Mouse (Mus musculus) liver, adult 2 months (tissue): Measurements from ENCODE around the gene Tubgcp5.

Experiments used
- CTCF ChIP-seq: fragments of 200-500 bp; IDR thresholded peaks from 2 replicates; pipeline ENCODE4 v1.5.1; 2011; ENCODE audit warnings: low read depth, low read length, control low read depth
- POLR2A ChIP-seq: fragments of 200-500 bp; IDR thresholded peaks from 2 replicates; pipeline ENCODE4 v1.6.1; 2011; ENCODE audit warnings: low read length, control low read depth; ENCODE audit not compliant: insufficient read depth; ENCODE audit errors: extremely low read depth

DNA sequence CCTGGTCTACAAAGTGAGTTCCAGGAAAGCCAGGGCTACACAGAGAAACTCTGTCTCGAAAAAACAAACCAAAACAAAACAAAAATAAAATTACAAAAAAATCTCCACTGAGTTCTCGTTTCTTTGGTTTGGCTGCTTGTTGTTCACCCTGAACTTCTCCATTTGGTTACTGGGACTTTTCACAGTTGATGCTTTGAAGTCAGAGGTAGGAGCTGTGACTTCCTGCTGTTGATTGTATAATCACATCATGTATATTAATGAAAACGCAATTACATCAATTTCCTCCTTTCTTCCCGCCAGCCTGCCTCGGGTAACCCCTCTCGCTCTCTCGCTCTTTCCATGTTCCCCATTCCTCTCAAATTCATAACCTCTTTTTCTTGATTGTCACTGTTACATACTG lies 74.3 kb downstream of the Tubgcp5 start:
- TF ChIP-seq CTCF (no peak), POLR2A (no peak)
